Mouse (Mus musculus) bone marrow, adult 2 months (tissue): ENCODE measurements around the gene Olfr1316. TPM values are rescaled to one million over a fixed set of nuclear protein-coding genes. Genes with fewer than 3 reads are reported as not detected.

ENCODE experiments used
- H3K27ac ChIP-seq: fragments of 200-500 bp; 2 replicates; pipeline ENCODE4 v1.5.1; 2012; ENCODE audit warnings: low read depth, mild to moderate bottlenecking, control low read depth, inconsistent platforms, low read length; ENCODE audit not compliant: control insufficient read depth, poor library complexity, insufficient read depth
- H3K4me1 ChIP-seq: fragments of 200-500 bp; 2 replicates; pipeline ENCODE4 v1.6.1; 2011; ENCODE audit warnings: low read length; ENCODE audit not compliant: control insufficient read depth, insufficient read depth
- H3K4me3 ChIP-seq: fragments of 200-500 bp; replicated peaks from 2 replicates; pipeline ENCODE3; 2011; ENCODE audit warnings: mild to moderate bottlenecking, low read depth, low read length, control low read depth; ENCODE audit not compliant: control insufficient read depth
- CTCF ChIP-seq: fragments of 200-500 bp; IDR thresholded peaks from 2 replicates; pipeline ENCODE4 v1.5.1; 2011; ENCODE audit warnings: low read length, control low read depth; ENCODE audit not compliant: control insufficient read depth, insufficient read depth
- POLR2A ChIP-seq: fragments of 200-500 bp; IDR thresholded peaks from 2 replicates; pipeline ENCODE4 v1.6.1; 2011; ENCODE audit warnings: low read depth, mild to moderate bottlenecking, control low read depth, low read length, borderline replicate concordance; ENCODE audit not compliant: control insufficient read depth
- WGBS: fragments of 180-500 bp; shearing (Covaris S2); methylation state at CpG from one replicate; pipeline ENCODE4 v1.1.7; 2018; 5-methylcytosine and 5-hydroxymethylcytosine counted together
- polyA plus RNA-seq: library from polyadenylated mRNA; stranded (reverse); fragments of >200 nt; gene quantifications from 2 replicates; pipeline ENCODE4 v1.2.4, GENCODE M21; 2011; ENCODE audit warnings: low replicate concordance; ENCODE audit not compliant: missing spikeins, insufficient read depth, insufficient read length

Gene Olfr1316
- not detected in 2 replicates for polyA plus RNA-seq

DNA sequence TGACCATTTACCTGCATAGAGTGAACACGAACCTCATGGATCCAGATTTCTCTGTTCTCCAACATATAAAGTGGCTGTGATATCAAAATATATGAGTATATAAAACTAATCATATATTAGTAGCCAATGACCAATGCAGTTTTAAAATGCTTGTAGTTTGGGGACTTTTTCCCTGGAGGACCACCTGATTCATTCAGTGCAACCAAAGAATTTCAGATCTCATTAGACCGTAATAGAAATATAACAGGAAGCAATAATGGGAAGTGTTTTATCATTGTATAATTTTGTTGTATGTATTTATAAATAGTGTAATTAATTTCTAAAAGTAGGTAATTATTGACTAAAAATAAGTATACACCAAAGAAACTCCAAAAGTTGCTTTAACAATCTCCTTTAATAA is at the start of gene Olfr1316:
Olfr1316 (minus strand) TSS at position 101 of the 400 bp plus-strand sequence.
- no peak within 1 kb of the TSS for H3K27ac ChIP-seq
- no peak within 1 kb of the TSS for H3K4me3 ChIP-seq
- whole genome bisulfite sequencing: 75% methylated on average over 2 of the region's 2 CpGs
- no peaks in the 10 kb centered on the region for H3K4me1 ChIP-seq
- TF ChIP-seq CTCF (no peak), POLR2A (no peak)

DNA sequence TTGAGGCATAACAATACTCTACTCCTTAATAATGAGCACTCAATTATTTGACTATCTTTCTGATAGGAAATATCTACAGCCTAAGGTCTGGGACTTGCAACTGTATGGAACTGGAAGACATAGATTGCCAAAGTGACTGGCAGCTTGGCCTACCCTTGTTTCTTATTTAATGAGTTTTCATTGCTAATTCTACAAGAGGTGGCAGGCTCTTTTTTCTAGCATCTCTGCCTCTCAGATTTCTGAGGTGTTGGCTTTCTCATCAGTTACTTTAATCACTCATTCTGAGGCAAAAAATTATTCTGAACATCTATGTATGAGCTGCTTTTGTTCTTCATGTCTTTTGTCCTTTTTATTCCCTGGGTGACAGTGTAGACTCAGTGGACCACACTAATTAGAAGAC is 19.1 kb upstream of the Olfr1316 start, which contains the start of gene Olfr1318:
Olfr1318 (plus strand) TSS at position 301 of the 400 bp plus-strand sequence.
- H3K4me1 ChIP-seq: no peaks in the 10 kb centered on the region
- no peak for TF ChIP-seq CTCF
- H3K27ac ChIP-seq: no peak within 1 kb of the TSS
- H3K4me3 ChIP-seq: no peak within 1 kb of the TSS

DNA sequence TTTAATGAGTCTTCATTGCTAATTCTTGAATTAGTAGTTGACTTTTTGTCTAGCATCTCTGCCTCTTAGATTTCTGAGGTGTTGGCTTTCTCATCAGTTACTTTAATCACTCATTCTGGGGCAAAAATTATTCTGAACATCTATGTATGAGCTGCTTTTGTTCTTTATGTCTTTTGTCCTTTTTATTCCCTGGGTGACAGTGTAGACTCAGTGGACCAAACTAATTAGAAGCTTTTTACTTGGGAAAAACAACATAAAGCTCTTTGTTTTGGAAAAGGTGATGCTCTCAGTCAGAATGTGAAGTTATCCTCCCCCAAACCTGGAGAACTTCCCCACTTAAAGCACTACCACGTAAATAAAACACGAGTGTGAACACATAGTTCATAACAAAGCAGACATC is 5.3 kb upstream of the Olfr1316 start, which contains the start of gene Olfr1317:
Olfr1317 (plus strand) TSS at position 301 of the 400 bp plus-strand sequence.
- no peaks in the 10 kb centered on the region for H3K4me1 ChIP-seq
- TF ChIP-seq CTCF (no peak), POLR2A (no peak)
- H3K27ac ChIP-seq: no peak within 1 kb of the TSS
- H3K4me3 ChIP-seq: no peak within 1 kb of the TSS
- WGBS: 60% methylated on average over 2 of the region's 2 CpGs

DNA sequence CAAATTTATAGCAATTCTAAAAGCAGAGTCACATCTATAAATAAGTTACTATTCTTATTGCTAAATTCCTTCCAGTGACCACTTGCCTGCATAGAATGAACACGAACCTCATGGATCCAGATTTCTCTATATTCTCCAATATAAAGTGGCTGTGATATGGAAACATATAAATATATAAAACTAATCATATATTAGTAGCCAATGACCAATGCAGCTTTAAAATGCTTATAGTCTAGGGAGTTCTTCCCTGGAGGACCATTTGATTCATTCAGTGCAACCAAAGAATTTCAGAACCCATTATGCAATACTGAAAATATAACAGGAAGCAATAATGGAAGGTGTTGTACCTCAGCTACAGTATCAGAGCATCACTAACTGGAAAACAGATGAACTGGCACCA is 19.4 kb downstream of the Olfr1316 start, which contains the start of gene Olfr1315-ps1:
Olfr1315-ps1 (minus strand) TSS at position 101 of the 400 bp plus-strand sequence.
- Histone ChIP-seq H3K27ac (no peak within 1 kb of the TSS), H3K4me1 (no peaks in the 10 kb centered on the region), H3K4me3 (no peak within 1 kb of the TSS)
- TF ChIP-seq POLR2A (no peak), CTCF (no peak)
- WGBS: 52% methylated on average over 1 of the region's 1 CpGs

DNA sequence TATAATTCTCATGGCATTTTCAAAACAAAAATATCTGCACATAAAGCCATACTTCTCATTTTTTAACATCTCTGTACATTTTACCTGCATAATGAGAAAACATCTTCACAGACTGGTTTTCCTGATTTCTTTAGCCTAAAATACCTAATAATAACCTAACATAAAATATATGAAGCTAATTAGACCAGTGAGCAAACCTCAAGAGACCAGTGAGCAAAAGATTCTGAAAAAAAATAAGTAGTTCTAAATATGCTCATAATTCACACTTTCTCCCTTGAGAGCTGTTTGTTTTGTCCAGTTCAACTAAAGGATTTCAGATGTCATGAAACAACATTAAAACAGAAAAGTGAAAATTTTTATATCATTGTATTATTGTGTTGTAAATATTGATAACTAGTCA is 38.1 kb downstream of the Olfr1316 start, which contains the start of gene Olfr1314:
Olfr1314 (minus strand) TSS at position 101 of the 400 bp plus-strand sequence.
- H3K4me3 ChIP-seq: no peak within 1 kb of the TSS
- TF ChIP-seq CTCF (no peak), POLR2A (no peak)
- no peak within 1 kb of the TSS for H3K27ac ChIP-seq
- no peaks in the 10 kb centered on the region for H3K4me1 ChIP-seq

DNA sequence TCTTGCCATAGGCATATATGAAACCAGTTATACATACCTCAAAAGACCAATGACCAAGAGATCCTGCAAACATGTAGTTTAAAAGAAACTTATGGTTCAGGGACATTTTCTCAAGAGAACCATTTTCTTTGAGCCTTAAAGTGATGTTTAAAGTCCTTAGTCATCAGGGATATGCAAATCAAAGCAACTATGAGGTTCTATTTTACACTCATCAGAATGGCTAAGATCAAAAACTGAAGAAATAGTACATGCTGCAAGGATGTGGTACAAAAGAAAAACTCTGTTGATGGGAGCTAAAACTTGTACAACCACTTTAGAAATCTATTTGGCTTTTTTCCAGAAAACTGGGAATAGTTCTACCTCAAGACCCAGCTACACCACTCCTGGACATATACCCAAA is 57.0 kb downstream of the Olfr1316 start, which contains the start of gene Olfr1313:
Olfr1313 (minus strand) TSS at position 101 of the 400 bp plus-strand sequence.
- no peak within 1 kb of the TSS for H3K27ac ChIP-seq

More for the DNA sequence above, 57.0 kb downstream of the Olfr1316 start, which contains the start of gene Olfr1313:
- no peaks in the 10 kb centered on the region for H3K4me1 ChIP-seq
- H3K4me3 ChIP-seq: no peak within 1 kb of the TSS
- TF ChIP-seq CTCF (no peak), POLR2A (no peak)

Other genes with a start within 250 kb of the Olfr1316 start
- not detected in 2 replicates for gene Olfr1306, start 218.7 kb downstream of the Olfr1316 start, polyA plus RNA-seq
- 0.05 and 0.15 TPM in 2 replicates for gene Olfr1307, start 185.5 kb downstream of the Olfr1316 start, polyA plus RNA-seq
- gene Olfr1308, start 170.0 kb downstream of the Olfr1316 start, polyA plus RNA-seq: not detected in 2 replicates
- 0.57 TPM in 1 of 2 replicates, not detected in the other for gene Olfr1309, start 144.7 kb downstream of the Olfr1316 start, polyA plus RNA-seq
- gene Olfr1310, start 122.3 kb downstream of the Olfr1316 start, polyA plus RNA-seq: not detected in 2 replicates
- not detected in 2 replicates for gene Olfr1311, start 110.6 kb downstream of the Olfr1316 start, polyA plus RNA-seq
- gene Olfr1312, start 84.7 kb downstream of the Olfr1316 start, polyA plus RNA-seq: 0.75 TPM in 1 of 2 replicates, not detected in the other
- 0.57 TPM in 1 of 2 replicates, not detected in the other for gene Olfr1313, start 57.1 kb downstream of the Olfr1316 start, polyA plus RNA-seq
- gene Olfr1314, start 38.2 kb downstream of the Olfr1316 start, polyA plus RNA-seq: not detected in 2 replicates
- gene Olfr1315-ps1, start 19.5 kb downstream of the Olfr1316 start, polyA plus RNA-seq: not detected in 2 replicates
- gene Olfr1317, start 5.4 kb upstream of the Olfr1316 start, polyA plus RNA-seq: not detected in 2 replicates
- gene Olfr1318, start 19.2 kb upstream of the Olfr1316 start, polyA plus RNA-seq: not detected in 2 replicates
- 26.1 and 28.3 TPM in 2 replicates for gene Lpcat4, start 104.5 kb upstream of the Olfr1316 start, polyA plus RNA-seq
- gene Nutm1, start 124.3 kb upstream of the Olfr1316 start, polyA plus RNA-seq: not detected in 2 replicates
- gene Nop10, start 126.9 kb upstream of the Olfr1316 start, polyA plus RNA-seq: 34.5 and 79.9 TPM in 2 replicates
- gene Slc12a6, start 130.8 kb upstream of the Olfr1316 start, polyA plus RNA-seq: 24.4 and 45.4 TPM in 2 replicates
- gene Gm21985, start 131.3 kb upstream of the Olfr1316 start, polyA plus RNA-seq: 0.85 TPM in 1 of 2 replicates, not detected in the other
- gene Emc4, start 233.1 kb upstream of the Olfr1316 start, polyA plus RNA-seq: 9.7 and 14.6 TPM in 2 replicates
- gene Katnbl1, start 244.2 kb upstream of the Olfr1316 start, polyA plus RNA-seq: 5.9 and 10.2 TPM in 2 replicates